Mouse (Mus musculus) bone marrow, adult 2 months (tissue): ENCODE data around the gene Bin2. TPM values are rescaled to one million over a fixed set of nuclear protein-coding genes. Genes with fewer than 3 reads are reported as not detected.
"Not testable (repeated sequence)": the region's sequence is repeated elsewhere in the genome, so short reads cannot be mapped to it uniquely, and the experiment has no call there.

ENCODE experiments used
- H3K27ac ChIP-seq: fragments of 200-500 bp; 2 replicates; pipeline ENCODE4 v1.5.1; 2012; ENCODE audit warnings: low read depth, mild to moderate bottlenecking, control low read depth, inconsistent platforms, low read length; ENCODE audit not compliant: control insufficient read depth, poor library complexity, insufficient read depth
- H3K4me1 ChIP-seq: fragments of 200-500 bp; 2 replicates; pipeline ENCODE4 v1.6.1; 2011; ENCODE audit warnings: low read length; ENCODE audit not compliant: control insufficient read depth, insufficient read depth
- H3K4me3 ChIP-seq: fragments of 200-500 bp; replicated peaks from 2 replicates; pipeline ENCODE3; 2011; ENCODE audit warnings: mild to moderate bottlenecking, low read depth, low read length, control low read depth; ENCODE audit not compliant: control insufficient read depth
- CTCF ChIP-seq: fragments of 200-500 bp; IDR thresholded peaks from 2 replicates; pipeline ENCODE4 v1.5.1; 2011; ENCODE audit warnings: low read length, control low read depth; ENCODE audit not compliant: control insufficient read depth, insufficient read depth
- POLR2A ChIP-seq: fragments of 200-500 bp; IDR thresholded peaks from 2 replicates; pipeline ENCODE4 v1.6.1; 2011; ENCODE audit warnings: low read depth, mild to moderate bottlenecking, control low read depth, low read length, borderline replicate concordance; ENCODE audit not compliant: control insufficient read depth
- WGBS: fragments of 180-500 bp; shearing (Covaris S2); methylation state at CpG from one replicate; pipeline ENCODE4 v1.1.7; 2018; 5-methylcytosine and 5-hydroxymethylcytosine counted together
- polyA plus RNA-seq: library from polyadenylated mRNA; stranded (reverse); fragments of >200 nt; gene quantifications from 2 replicates; pipeline ENCODE4 v1.2.4, GENCODE M21; 2011; ENCODE audit warnings: low replicate concordance; ENCODE audit not compliant: missing spikeins, insufficient read depth, insufficient read length

Gene Bin2
- polyA plus RNA-seq, 1 experiment: 139 TPM

- under 1% methylated on average over 19 of the region's 19 CpGs for WGBS
- peak overlapping the region; percentile 65 for H3K4me3 ChIP-seq
- H3K27ac ChIP-seq: peak overlapping the region; percentile 96
- TF ChIP-seq POLR2A (no peak), CTCF (no peak)
- H3K4me1 ChIP-seq: peaks cover 5% of the 10 kb centered on the region; the same call in 1 of the 2 replicates
Observed at GRCm38 (mm10) chr15:100616221-100616620, 53.1 kb downstream of the Bin2 start.

GRCm38 (mm10) chr15:100615825-100616220, 53.5 kb downstream of the Bin2 start:
- Histone ChIP-seq H3K27ac (peak overlapping the region; percentile 96), H3K4me3 (peak overlapping the region; percentile 65), H3K4me1 (peaks cover 5% of the 10 kb centered on the region; the same call in 1 of the 2 replicates)
- under 1% methylated on average over 37 of the region's 43 CpGs for WGBS
- TF ChIP-seq POLR2A (no peak; the same call in 1 of the 2 replicates), CTCF (no peak)

DNA sequence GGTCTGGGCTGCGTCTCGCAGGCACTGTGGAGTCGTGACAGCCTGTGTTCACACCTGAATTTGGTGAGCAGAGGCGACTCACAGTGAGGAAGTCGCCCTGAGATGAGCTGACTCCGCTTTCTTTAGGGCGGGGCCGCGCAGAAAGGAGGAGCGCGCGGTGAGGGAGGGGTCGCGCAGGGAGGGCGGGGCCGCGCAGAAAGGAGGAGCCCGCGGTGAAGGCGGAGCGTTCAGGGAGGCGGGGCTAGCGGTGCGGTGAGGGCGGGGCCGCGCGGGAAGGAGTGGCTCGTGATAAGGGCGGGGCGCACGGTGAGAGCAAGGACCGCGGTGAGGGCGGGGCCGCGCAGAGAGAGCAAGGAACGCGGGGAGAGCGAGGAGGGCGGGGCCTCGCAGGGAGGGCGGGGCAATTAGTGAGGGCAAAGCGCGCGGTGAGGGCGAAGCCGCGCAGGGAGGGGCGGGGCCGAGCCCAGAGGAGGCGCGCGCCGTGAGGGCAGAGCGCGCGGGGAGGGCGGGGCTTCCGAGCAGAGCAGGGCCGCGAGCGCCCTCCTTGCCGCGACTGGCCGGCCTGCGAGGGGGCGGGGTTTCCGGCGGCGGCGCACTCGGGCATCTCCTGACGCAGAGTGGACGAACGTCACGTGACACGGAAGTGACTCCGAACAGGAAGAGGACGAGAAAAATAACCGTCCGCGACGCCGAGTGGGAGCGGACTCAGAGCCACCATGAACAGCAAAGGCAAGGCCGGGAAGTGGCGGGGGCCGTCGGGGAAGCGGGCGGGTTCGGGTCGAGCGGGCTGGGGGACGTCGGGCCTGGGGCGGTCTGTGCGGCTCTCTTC, 54.1 kb downstream of the Bin2 start, which contains the start of gene Dazap2:
Dazap2 (plus strand) TSS at position 354 of the 829 bp plus-strand sequence.
- WGBS: under 1% methylated on average over 98 of the region's 99 CpGs
- Histone ChIP-seq H3K4me1 (peaks cover 5% of the 10 kb centered on the region; the same call in 1 of the 2 replicates), H3K27ac (peak within 1 kb of the TSS; percentile 96), H3K4me3 (peak within 1 kb of the TSS; percentile 91)
- peak; percentile 93 for TF ChIP-seq POLR2A
- no peak for TF ChIP-seq CTCF

- Histone ChIP-seq H3K4me3 (peak overlapping the region; percentile 91), H3K4me1 (peaks cover 5% of the 10 kb centered on the region; the same call in 1 of the 2 replicates), H3K27ac (peak overlapping the region; percentile 96)
- WGBS: 13% methylated on average over 43 of the region's 43 CpGs
- no peak for TF ChIP-seq CTCF
- TF ChIP-seq POLR2A: no peak
Observed at GRCm38 (mm10) chr15:100614218-100614995, 54.9 kb downstream of the Bin2 start.

DNA sequence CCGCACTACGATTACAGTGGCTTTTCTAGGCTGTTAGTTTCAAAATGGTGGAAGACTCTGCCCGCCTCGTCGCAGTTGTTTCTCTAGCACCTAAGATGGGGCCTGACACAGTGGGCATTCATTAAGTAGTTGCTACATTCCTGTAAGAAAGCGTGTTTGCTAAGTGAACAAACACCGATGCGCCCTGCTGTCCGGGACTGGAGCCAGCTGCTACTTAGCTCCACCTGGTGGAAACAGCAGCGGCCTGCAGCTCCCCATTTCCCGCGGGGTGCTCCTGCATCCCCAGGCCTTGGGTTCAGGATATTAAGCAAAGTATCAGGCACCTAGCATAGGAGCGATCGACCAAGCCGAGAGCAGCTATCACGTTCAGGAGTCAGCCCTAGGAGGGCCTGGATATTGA, 55.8 kb downstream of the Bin2 start:
- H3K4me1 ChIP-seq: peaks cover 5% of the 10 kb centered on the region; the same call in 1 of the 2 replicates
- no peak overlapping the region for H3K4me3 ChIP-seq
- WGBS: 10% methylated on average over 16 of the region's 16 CpGs
- no peak overlapping the region for H3K27ac ChIP-seq
- TF ChIP-seq POLR2A (no peak), CTCF (peak; percentile 92)

DNA sequence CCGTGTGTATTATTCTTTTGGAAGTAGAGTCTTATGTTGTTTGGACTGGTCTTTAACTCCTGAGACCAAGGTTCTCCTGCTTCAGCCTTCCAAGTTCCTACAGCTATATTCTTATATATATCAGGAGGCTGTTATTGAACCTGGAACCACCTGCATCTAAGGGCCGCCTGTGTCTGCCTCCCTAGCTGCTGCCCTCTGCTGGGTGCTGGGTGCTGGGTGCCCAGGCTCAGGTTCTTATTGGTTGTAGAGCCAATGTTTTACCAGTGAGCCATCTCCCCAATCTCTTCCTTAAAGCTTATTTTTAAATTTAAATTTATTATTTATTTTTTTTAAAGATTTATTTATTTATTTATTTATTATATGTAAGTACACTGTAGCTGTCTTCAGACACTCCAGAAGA, 56.9 kb downstream of the Bin2 start:
- Histone ChIP-seq H3K4me1 (peaks cover 5% of the 10 kb centered on the region; the same call in 1 of the 2 replicates), H3K4me3 (no peak overlapping the region), H3K27ac (no peak overlapping the region)
- TF ChIP-seq CTCF (peak; percentile 64), POLR2A (no peak)
- 53% methylated on average over 2 of the region's 2 CpGs for WGBS

DNA sequence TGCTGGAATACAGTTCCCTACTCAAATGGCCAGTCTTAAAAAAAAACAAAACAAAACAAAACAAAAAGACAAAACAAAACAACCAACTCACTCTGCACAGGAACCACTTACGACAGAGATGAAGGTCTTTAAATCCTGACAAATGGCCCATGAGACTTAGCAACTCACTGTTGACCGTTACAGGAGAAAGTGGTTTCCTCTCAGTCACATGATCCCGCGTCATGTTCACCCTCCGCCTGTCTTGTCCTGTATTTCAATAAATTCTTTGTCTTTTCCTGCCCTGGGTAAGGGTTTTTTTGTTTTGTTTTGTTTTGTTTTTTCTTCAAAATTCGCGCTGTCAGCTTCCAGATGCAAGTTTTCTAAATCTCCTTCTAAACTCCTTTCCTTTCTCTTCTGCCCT, 57.4 kb downstream of the Bin2 start:
- TF ChIP-seq POLR2A (no peak), CTCF (no peak)
- peaks cover 5% of the 10 kb centered on the region; the same call in 1 of the 2 replicates for H3K4me1 ChIP-seq

DNA sequence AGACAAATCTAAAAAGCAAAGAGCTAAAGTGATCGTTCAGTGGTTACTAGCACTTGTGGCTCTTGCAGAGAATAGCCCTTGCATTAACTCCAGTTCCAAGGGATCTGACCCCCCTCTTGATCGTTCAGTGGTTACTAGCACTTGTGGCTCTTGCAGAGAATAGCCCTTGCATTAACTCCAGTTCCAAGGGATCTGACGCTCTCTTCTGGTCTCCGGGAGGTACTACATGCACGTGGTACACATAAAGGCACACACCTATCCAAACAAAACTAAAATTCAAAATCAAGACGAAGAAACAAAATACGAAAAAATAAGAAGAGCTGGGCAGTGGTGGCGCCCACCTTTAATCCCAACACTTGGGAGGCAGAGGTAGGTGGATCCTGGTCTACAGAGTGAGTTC, 62.7 kb downstream of the Bin2 start:
- H3K4me1 ChIP-seq, H3K4me3 ChIP-seq, H3K27ac ChIP-seq: not testable (repeated sequence)
- WGBS: 81% methylated on average over 8 of the region's 8 CpGs

More for the DNA sequence above, 57.4 kb downstream of the Bin2 start:
- Histone ChIP-seq H3K4me3 (no peak overlapping the region), H3K27ac (no peak overlapping the region)
- WGBS: 33% methylated on average over 7 of the region's 7 CpGs
